Mouse (Mus musculus) spleen, adult 2 months (tissue): ENCODE measurements around the gene Smim4.

ENCODE experiments used
- CTCF ChIP-seq: fragments of 200-500 bp; IDR thresholded peaks from 2 replicates; pipeline ENCODE4 v1.5.1; 2011; ENCODE audit warnings: mild to moderate bottlenecking, inconsistent platforms; ENCODE audit not compliant: insufficient read depth, insufficient read length, insufficient replicate concordance; ENCODE audit errors: extremely low read depth
- POLR2A ChIP-seq: fragments of 200-500 bp; IDR thresholded peaks from 2 replicates; pipeline ENCODE4 v1.6.1; 2011; ENCODE audit warnings: low read depth, low read length, inconsistent platforms

DNA sequence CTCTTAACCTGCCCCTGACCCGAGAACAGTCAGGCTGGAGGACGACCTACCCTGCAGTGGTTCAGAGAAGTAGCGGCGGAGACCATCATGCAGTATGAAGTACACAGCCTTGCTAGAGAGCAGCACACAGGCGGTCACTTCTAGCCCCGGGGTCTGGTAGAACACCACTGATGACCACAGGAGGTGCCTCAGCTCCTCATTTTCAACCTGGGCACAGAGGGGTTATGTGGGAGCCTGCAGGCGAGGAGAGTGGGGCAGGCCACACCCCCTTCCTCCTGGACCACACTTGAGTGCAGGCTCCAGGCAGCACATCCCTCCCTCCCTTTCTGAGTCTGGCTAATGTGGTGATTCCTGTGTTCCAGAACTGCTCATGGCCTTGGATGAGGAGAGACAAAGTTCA lies 44.8 kb upstream of the Smim4 start:
- TF ChIP-seq CTCF (no peak), POLR2A (no peak)
